Mouse (Mus musculus) spleen, adult 2 months (tissue): ENCODE measurements around the gene Zfp672. TPM values are rescaled to one million over a fixed set of nuclear protein-coding genes. Genes with fewer than 3 reads are reported as not detected.

Experiments used
- DNase-seq, 2 experiments: peaks; one replicate each; pipeline versions ENCODE4 v3.0.0 to v3.0.0-alpha.2; 2012 to 2021; ENCODE audit warnings: low spot score in 2 of 2, low read depth in 1 of 2
- H3K27ac ChIP-seq: fragments of 200-500 bp; 2 replicates; pipeline ENCODE4 v1.5.1; 2012; ENCODE audit warnings: low read length, inconsistent platforms; ENCODE audit not compliant: insufficient read depth
- H3K27me3 ChIP-seq: fragments of 200-500 bp; 2 replicates; pipeline ENCODE4 v1.6.1; 2012; ENCODE audit warnings: mild to moderate bottlenecking, moderate library complexity, low read length, inconsistent platforms; ENCODE audit not compliant: control insufficient read depth, insufficient read depth
- H3K36me3 ChIP-seq: fragments of 200-500 bp; 2 replicates; pipeline ENCODE4 v1.6.1; 2012; ENCODE audit warnings: mild to moderate bottlenecking, low read length, inconsistent platforms; ENCODE audit not compliant: control insufficient read depth, insufficient read depth
- H3K4me1 ChIP-seq: fragments of 200-500 bp; 2 replicates; pipeline ENCODE4 v1.6.1; 2011; ENCODE audit warnings: inconsistent platforms; ENCODE audit not compliant: control insufficient read depth, insufficient read depth, insufficient read length
- H3K4me3 ChIP-seq: fragments of 200-500 bp; 2 replicates; pipeline ENCODE4 v1.5.1; 2011; ENCODE audit warnings: mild to moderate bottlenecking, inconsistent platforms; ENCODE audit not compliant: insufficient read depth, insufficient read length; ENCODE audit errors: extremely low read depth
- CTCF ChIP-seq: fragments of 200-500 bp; IDR thresholded peaks from 2 replicates; pipeline ENCODE4 v1.5.1; 2011; ENCODE audit warnings: mild to moderate bottlenecking, inconsistent platforms; ENCODE audit not compliant: insufficient read depth, insufficient read length, insufficient replicate concordance; ENCODE audit errors: extremely low read depth
- POLR2A ChIP-seq: fragments of 200-500 bp; IDR thresholded peaks from 2 replicates; pipeline ENCODE4 v1.6.1; 2011; ENCODE audit warnings: low read depth, low read length, inconsistent platforms
- WGBS: fragments of 180-500 bp; shearing (Covaris S2); methylation state at CpG from one replicate; pipeline ENCODE4 v1.1.7; 2018; 5-methylcytosine and 5-hydroxymethylcytosine counted together
- polyA plus RNA-seq: library from polyadenylated mRNA; depleted of rRNA; stranded (reverse); fragments of >200 nt; gene quantifications from 2 replicates; pipeline ENCODE4 v1.2.3, GENCODE M21; 2012

Gene Zfp672
- polyA plus RNA-seq, 1 experiment, result 17.5 TPM

DNA sequence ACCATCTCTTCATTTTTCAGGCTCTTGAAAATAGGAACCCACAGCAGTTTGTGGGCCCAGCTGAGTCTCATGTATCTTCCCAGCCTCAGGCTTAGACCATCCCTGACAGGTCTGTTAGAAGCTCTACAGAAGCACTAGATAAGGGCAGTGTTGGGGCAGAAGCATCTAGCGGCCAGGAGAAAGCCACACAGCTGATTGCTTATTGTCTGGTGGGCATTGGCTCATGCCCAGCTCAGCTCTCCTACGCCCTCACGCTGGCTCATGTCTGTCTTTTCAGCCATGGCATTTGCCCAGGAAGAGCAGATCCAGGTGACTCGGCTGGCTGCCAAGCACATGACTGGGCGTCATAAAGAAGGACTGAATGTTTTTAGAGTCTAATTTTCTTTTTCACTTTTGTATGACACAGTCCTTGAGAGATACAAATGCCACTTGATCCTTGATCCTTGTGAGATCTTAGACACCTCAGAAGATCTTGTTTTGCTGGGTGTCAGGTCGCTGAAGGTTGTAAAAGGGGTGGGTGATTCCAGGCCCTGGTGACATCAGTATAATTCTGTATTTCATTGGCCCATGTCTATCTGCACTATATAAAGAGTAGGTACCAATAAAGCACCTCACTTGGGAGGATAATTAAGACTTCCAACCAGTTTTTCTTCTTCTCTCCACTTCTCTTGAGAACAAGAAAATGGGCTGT, 27.9 kb upstream of the Zfp672 start:
- no peak for DNase-seq
- Histone ChIP-seq H3K27me3 (no peaks in the 10 kb centered on the region), H3K4me1 (no peaks in the 10 kb centered on the region), H3K27ac (no peak overlapping the region), H3K36me3 (no peaks in the 10 kb centered on the region), H3K4me3 (no peak overlapping the region)
- 66% methylated on average over 6 of the region's 6 CpGs for WGBS
- no peak for TF ChIP-seq CTCF
- no peak for TF ChIP-seq POLR2A

DNA sequence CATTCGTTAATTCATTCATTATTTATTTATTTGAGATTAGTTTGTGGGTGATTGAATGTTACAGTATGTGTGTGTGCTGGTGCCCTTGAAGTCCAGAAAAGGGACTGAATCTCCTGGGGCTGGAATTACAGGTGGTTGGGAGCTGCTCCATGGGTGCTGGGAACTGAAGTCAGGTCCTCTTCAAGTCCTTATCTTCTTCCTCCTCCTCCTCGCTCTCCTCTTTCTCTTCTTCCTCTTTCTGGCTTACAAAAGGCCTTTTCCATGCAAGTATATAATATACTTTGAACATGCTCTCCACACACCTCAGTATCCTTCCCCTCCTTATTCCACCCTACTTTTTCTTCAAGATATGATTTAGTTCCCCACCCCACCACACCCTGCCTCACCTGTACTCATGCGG, 26.9 kb upstream of the Zfp672 start:
- H3K27ac ChIP-seq, result no peak overlapping the region
- WGBS, result 83% methylated on average over 3 of the region's 3 CpGs
- H3K36me3 ChIP-seq, result no peaks in the 10 kb centered on the region
- H3K4me3 ChIP-seq, result no peak overlapping the region
- TF ChIP-seq POLR2A (no peak), CTCF (no peak)
- H3K27me3 ChIP-seq, result no peaks in the 10 kb centered on the region
- DNase-seq, result no peak
- no peaks in the 10 kb centered on the region for H3K4me1 ChIP-seq

DNA sequence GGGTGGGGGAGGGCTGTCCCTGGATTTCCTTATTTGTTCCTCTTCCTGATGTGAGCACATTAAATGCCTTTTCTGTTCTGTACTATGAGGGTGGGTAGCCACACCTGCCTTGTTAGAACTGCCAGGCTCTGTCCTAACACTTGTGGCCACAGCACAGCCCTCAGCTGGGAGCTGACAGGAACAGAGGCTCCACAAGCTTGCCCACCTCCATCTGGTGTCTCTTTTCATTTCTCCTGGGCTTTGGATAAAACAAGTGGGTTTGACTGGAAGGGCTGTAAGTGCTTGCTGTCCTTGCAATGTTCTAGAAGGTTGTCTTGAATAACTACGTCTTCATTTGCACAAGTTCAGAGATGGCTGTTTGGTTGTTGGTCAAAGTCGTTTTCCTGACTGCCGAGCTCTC, 24.8 kb upstream of the Zfp672 start:
- WGBS, result 87% methylated on average over 3 of the region's 3 CpGs
- no peaks in the 10 kb centered on the region for H3K27me3 ChIP-seq
- H3K36me3 ChIP-seq, result no peaks in the 10 kb centered on the region
- no peak for TF ChIP-seq CTCF
- TF ChIP-seq POLR2A, result no peak
- DNase-seq, result no peak
- no peaks in the 10 kb centered on the region for H3K4me1 ChIP-seq
- no peak overlapping the region for H3K27ac ChIP-seq
- H3K4me3 ChIP-seq, result no peak overlapping the region

DNA sequence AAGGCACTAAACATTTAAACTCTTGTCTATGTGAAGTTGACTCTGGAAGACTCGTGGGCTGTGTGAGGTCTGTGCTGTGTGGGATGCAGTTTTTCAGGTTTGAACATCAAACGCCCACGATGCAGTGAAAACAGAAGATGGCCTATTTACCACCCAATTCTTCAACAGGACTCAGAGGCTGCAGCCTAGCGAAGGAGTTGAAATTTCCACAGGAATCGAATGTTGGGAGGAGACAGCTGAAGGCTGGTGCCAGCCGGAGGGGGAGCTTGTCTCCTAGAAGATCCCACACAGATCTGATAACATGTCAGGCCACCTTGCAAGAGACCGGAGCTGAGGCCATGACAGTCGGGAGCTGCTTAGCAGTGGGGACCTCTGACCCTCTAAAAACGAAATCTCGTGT, 24.3 kb upstream of the Zfp672 start:
- no peaks in the 10 kb centered on the region for H3K27me3 ChIP-seq
- whole genome bisulfite sequencing, result 75% methylated on average over 10 of the region's 10 CpGs
- no peak overlapping the region for H3K4me3 ChIP-seq
- DNase-seq, result no peak
- H3K36me3 ChIP-seq, result no peaks in the 10 kb centered on the region
- H3K4me1 ChIP-seq, result no peaks in the 10 kb centered on the region
- TF ChIP-seq POLR2A (no peak), CTCF (no peak)
- H3K27ac ChIP-seq, result no peak overlapping the region

DNA sequence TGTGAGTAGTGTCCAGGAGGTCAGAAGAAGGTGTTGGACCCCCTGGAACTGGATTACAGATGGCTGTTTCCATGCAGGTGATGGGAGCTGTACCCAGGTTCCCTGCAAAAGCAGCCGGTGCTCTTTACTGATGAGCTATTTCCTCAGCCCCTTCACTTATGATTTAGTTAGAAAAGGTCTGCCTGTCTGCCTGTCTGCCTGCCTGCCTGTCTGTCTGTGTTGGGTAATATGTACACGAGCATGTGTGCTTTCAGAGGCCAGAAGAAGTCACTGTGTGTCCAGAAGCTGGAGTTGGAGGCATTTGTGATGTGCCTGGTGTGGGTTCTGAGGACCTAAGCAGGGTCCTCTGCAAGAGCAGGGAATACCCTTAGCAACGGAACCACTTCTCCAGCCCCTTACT, 23.6 kb upstream of the Zfp672 start:
- no peaks in the 10 kb centered on the region for H3K27me3 ChIP-seq
- DNase-seq, result no peak
- TF ChIP-seq CTCF (no peak), POLR2A (no peak)
- H3K27ac ChIP-seq, result no peak overlapping the region
- no peak overlapping the region for H3K4me3 ChIP-seq
- WGBS, result 72% methylated on average over 3 of the region's 3 CpGs
- no peaks in the 10 kb centered on the region for H3K4me1 ChIP-seq
- H3K36me3 ChIP-seq, result no peaks in the 10 kb centered on the region

DNA sequence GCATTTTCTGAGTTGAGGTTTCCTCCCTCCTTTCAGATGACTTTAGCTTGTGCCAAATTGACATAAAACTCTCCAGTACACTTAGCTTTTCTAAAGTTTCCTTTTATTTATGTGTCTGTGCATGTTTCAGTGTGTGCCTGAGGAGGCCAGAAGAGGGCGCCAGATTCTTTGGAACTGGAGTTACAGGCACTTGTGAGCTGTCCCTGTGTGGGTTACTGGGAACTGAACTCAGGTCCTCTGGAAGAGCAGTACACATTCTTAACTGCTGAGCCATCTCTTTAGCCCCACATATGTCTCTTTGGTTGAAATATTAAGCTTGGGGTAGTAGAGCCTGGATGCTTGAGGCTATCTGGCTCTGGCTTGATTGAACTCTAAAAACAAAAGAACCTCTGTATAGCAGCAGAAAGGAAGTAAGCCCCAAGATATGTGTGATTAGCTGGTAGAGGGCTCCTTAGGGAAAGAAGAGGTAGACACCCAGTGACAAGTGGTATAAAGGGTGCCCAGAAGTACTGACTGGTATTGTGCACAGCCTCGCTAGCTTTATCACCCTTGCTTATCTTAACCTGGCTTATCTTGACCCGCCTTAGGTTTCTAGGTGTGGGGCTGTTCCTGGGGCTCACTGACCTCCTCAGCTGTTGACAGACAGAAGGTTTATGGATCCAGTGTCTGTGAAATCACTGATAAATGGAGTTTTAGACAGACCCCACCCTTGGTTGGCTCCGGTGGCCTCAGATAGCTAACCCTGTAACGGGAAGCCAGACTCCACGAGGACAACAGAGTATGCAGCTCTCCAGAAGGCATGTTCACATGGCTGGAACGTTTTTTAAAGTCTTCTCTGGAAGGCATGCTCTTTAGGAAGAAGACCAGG, 22.8 kb upstream of the Zfp672 start:
- Histone ChIP-seq H3K4me3 (no peak overlapping the region), H3K4me1 (no peaks in the 10 kb centered on the region), H3K27me3 (no peaks in the 10 kb centered on the region), H3K27ac (no peak overlapping the region), H3K36me3 (0 out of 2 replicates have a peak, but pooled peaks cover under 1% of the 10 kb centered on the region)
- 58% methylated on average over 7 of the region's 7 CpGs for WGBS
- TF ChIP-seq POLR2A (no peak), CTCF (no peak)
- DNase-seq, result no peak

DNA sequence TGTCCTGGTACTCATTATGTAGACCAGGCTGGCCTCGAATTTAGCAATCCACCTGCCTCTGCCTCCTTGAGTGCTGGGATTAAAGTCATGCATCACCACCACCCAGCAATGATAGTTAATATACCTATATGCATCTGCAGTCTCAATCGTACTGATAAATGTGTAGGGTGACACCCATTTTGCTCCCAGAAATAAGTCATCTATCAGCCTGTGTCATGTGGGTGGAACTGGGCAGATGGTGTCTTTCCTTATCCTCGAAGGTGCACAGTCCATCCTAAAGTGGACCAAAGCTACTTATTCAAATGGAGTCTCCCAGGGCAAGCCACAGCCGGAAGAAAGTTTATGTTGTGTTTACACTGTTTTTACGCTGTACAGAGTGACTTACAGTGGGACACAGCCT, 21.0 kb upstream of the Zfp672 start:
- no peaks in the 10 kb centered on the region for H3K27me3 ChIP-seq
- DNase-seq, result no peak
- no peak overlapping the region for H3K27ac ChIP-seq
- no peaks in the 10 kb centered on the region for H3K4me1 ChIP-seq
- TF ChIP-seq CTCF (no peak), POLR2A (no peak)
- H3K36me3 ChIP-seq, result peaks cover 17% of the 10 kb centered on the region
- no peak overlapping the region for H3K4me3 ChIP-seq
- 82% methylated on average over 5 of the region's 5 CpGs for WGBS
